In the genomic region with DNA sequence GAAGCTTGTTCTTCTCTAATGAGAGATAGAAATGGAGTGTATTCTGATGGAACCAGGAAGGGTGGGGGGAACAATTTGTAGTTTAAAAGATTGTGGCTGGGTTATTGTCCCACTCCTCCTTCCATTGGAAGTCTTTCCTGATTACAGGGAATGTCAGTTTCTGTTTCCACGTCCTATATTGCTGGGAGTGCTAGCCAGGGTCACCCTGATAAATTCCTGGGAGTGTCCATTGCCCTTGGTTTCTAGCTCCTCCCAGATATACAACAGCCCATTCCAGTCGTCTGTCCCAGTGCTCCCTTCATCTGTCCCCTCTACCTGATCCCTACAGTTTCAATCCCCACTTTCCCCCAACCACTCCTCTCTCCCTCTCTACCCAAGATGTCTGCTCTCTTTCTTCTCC, we compare ENCODE assay signal across 21 mouse cellular contexts. TPM values are rescaled to one million over a fixed set of nuclear protein-coding genes. Genes with fewer than 3 reads are reported as not detected.
DNase-seq lines count a peak whose midpoint lies in the region; ATAC-seq and TF ChIP-seq lines count a peak whose summit lies in the region.
"Had no signal": no experiment of that assay in that cellular context is flagged by ENCODE, and none has a peak within 500 bp of the region (broad histone marks: within the 10 kb centered on the region; RNA-seq: fewer than 3 reads in every experiment).

No protein-coding gene starts in this region.

- peak; percentile 56 for ATAC-seq in intestine, embryonic 15.5 days
- ATAC-seq in intestine, postnatal 0 days: no peak; the same call in 1 of the 2 replicates
- peak; percentile 64 for ATAC-seq in intestine, embryonic 16.5 days
- no peak for ATAC-seq in kidney, embryonic 16.5 days (ENCODE audit: low FRiP score, low TSS enrichment)
- ATAC-seq: activated CD4-positive, CD25-positive, alpha-beta regulatory T cell, adult 4 months; CD4-positive, CD25-positive, alpha-beta regulatory T cell, adult 4 months; Patski had no signal

- 42% methylated on average over 2 of the region's 2 CpGs for WGBS in intestine, embryonic 15.5 days
- WGBS in intestine, postnatal 0 days: 18% methylated on average over 2 of the region's 2 CpGs
- 45% methylated on average over 2 of the region's 2 CpGs for WGBS in intestine, embryonic 16.5 days
- WGBS in small intestine, adult 2 months: 25% methylated on average over 2 of the region's 2 CpGs
- 39% methylated on average over 2 of the region's 2 CpGs for WGBS in kidney, embryonic 16.5 days

- TF ChIP-seq CTCF in intestine, postnatal 0 days (IDR thresholded peaks at IDR 0.05; ENCODE audit: low read depth): no peak
- TF ChIP-seq CTCF in small intestine, adult 2 months (IDR thresholded peaks at IDR 0.05; ENCODE audit: extremely low read depth, insufficient read length, insufficient replicate concordance, low read depth, low read length): no peak

- no peak overlapping the region for H3K4me2 ChIP-seq in intestine, embryonic 15.5 days (replicated peaks)
- no peak overlapping the region for H3K4me2 ChIP-seq in intestine, postnatal 0 days (replicated peaks; ENCODE audit: low read depth)
- no peak overlapping the region for H3K4me2 ChIP-seq in intestine, embryonic 16.5 days (ENCODE audit: low read depth, low read length)
- no peak overlapping the region for H3K4me2 ChIP-seq in kidney, embryonic 16.5 days (replicated peaks; ENCODE audit: low read depth, low read length)

- H3K36me3 ChIP-seq in intestine, embryonic 15.5 days: no peaks in the 10 kb centered on the region
- no peaks in the 10 kb centered on the region for H3K36me3 ChIP-seq in intestine, postnatal 0 days (ENCODE audit: control insufficient read depth, insufficient read depth)
- no peaks in the 10 kb centered on the region for H3K36me3 ChIP-seq in intestine, embryonic 16.5 days (ENCODE audit: control insufficient read depth, insufficient read depth, low read length)
- H3K36me3 ChIP-seq in small intestine, adult 2 months (ENCODE audit: control insufficient read depth, insufficient read depth, low read length): no peaks in the 10 kb centered on the region
- H3K36me3 ChIP-seq in kidney, embryonic 16.5 days (ENCODE audit: insufficient read depth, low read length): no peaks in the 10 kb centered on the region
- H3K36me3 ChIP-seq: G1E had no signal

- no peak for DNase-seq in right cerebral cortex, adult 18-20 months
- DNase-seq: adrenal gland, adult 2 months; adrenal gland, adult 8-10 months; adrenal gland, postnatal 10 days; adrenal gland, postnatal 14 days; adrenal gland, postnatal 25 days; adrenal gland, postnatal 36 days; B cell, adult 2 months; cerebellum, adult 11 months; cerebellum, adult 11-12 months; cerebellum, adult 18-20 months had no signal

- H3K4me1 ChIP-seq in intestine, embryonic 15.5 days (replicated peaks): no peaks in the 10 kb centered on the region
- H3K4me1 ChIP-seq in intestine, postnatal 0 days (replicated peaks; ENCODE audit: control insufficient read depth, insufficient read depth, low read length): no peaks in the 10 kb centered on the region
- H3K4me1 ChIP-seq in intestine, embryonic 16.5 days (ENCODE audit: control insufficient read depth, insufficient read depth, low read length): 0 out of 2 replicates have a peak, but pooled peaks cover under 1% of the 10 kb centered on the region
- peaks cover 16% of the 10 kb centered on the region; the same call in 1 of the 2 replicates for H3K4me1 ChIP-seq in small intestine, adult 2 months (ENCODE audit: control insufficient read depth, insufficient read depth, insufficient read length, low read length)
- H3K4me1 ChIP-seq in kidney, embryonic 16.5 days (ENCODE audit: insufficient read depth, low read length): no peaks in the 10 kb centered on the region

- no peak for TF ChIP-seq POLR2A in small intestine, adult 2 months (IDR thresholded peaks at IDR 0.05; ENCODE audit: low read depth, low read length)

- no peak overlapping the region for H3K4me3 ChIP-seq in intestine, embryonic 15.5 days (replicated peaks)
- H3K4me3 ChIP-seq in intestine, postnatal 0 days (ENCODE audit: low read depth, low read length): no peak overlapping the region
- no peak overlapping the region for H3K4me3 ChIP-seq in intestine, embryonic 16.5 days (ENCODE audit: low read length)
- no peak overlapping the region for H3K4me3 ChIP-seq in small intestine, adult 2 months (ENCODE audit: low read depth, low read length)
- no peak overlapping the region for H3K4me3 ChIP-seq in kidney, embryonic 16.5 days (ENCODE audit: low read length)

- H3K9me3 ChIP-seq in intestine, embryonic 15.5 days: no peaks in the 10 kb centered on the region
- no peaks in the 10 kb centered on the region for H3K9me3 ChIP-seq in intestine, postnatal 0 days (ENCODE audit: control insufficient read depth)
- peaks cover 4% of the 10 kb centered on the region; the same call in 1 of the 2 replicates for H3K9me3 ChIP-seq in intestine, embryonic 16.5 days (ENCODE audit: control insufficient read depth, low read length)
- peaks cover 7% of the 10 kb centered on the region; the same call in 1 of the 2 replicates for H3K9me3 ChIP-seq in kidney, embryonic 16.5 days (ENCODE audit: low read length)

- H3K27me3 ChIP-seq in intestine, embryonic 15.5 days (replicated peaks): no peaks in the 10 kb centered on the region
- no peaks in the 10 kb centered on the region for H3K27me3 ChIP-seq in intestine, postnatal 0 days (replicated peaks; ENCODE audit: control insufficient read depth, insufficient read depth, low read length)
- H3K27me3 ChIP-seq in intestine, embryonic 16.5 days (replicated peaks; ENCODE audit: control insufficient read depth, insufficient read depth, low read length): no peaks in the 10 kb centered on the region
- H3K27me3 ChIP-seq in small intestine, adult 2 months (ENCODE audit: control insufficient read depth, insufficient read depth, low read length): no peaks in the 10 kb centered on the region
- no peaks in the 10 kb centered on the region for H3K27me3 ChIP-seq in kidney, embryonic 16.5 days (ENCODE audit: insufficient read depth, low read length)
- H3K27me3 ChIP-seq: CH12.LX, Patski had no signal

- H3K9ac ChIP-seq in intestine, embryonic 15.5 days: no peak overlapping the region
- no peak overlapping the region for H3K9ac ChIP-seq in intestine, postnatal 0 days (ENCODE audit: low read depth, low read length)
- H3K9ac ChIP-seq in intestine, embryonic 16.5 days (ENCODE audit: low read depth, low read length): no peak overlapping the region
- H3K9ac ChIP-seq in kidney, embryonic 16.5 days (replicated peaks; ENCODE audit: low read length): no peak overlapping the region

- H3K27ac ChIP-seq in intestine, embryonic 15.5 days: no peak overlapping the region
- no peak overlapping the region for H3K27ac ChIP-seq in intestine, postnatal 0 days (ENCODE audit: low read depth, low read length)
- H3K27ac ChIP-seq in intestine, embryonic 16.5 days (ENCODE audit: low read length): no peak overlapping the region
- 0 out of 2 replicates have a peak overlapping the region, but pooled peaks have one; percentile 33 for H3K27ac ChIP-seq in small intestine, adult 2 months (ENCODE audit: insufficient read depth, low read depth, low read length)
- H3K27ac ChIP-seq in kidney, embryonic 16.5 days (ENCODE audit: low read length): no peak overlapping the region

RNA-seq across cellular contexts. Expression of gene Slc7a1, which starts 21.6 kb away (rescaled TPM):
- 26.5 and 28.8 TPM in 2 replicates for polyA plus RNA-seq in intestine, embryonic 15.5 days (2015; fragmentation: Nextera tagmentation; extraction: Ambion mirVana)
- polyA plus RNA-seq in intestine, postnatal 0 days (2015; fragmentation: Nextera tagmentation; extraction: Ambion mirVana): 10.8 and 11.7 TPM in 2 replicates
- 20.0 and 22.5 TPM in 2 replicates for polyA plus RNA-seq in intestine, embryonic 16.5 days (2015; fragmentation: Nextera tagmentation; extraction: Ambion mirVana)
- polyA plus RNA-seq in small intestine, adult 2 months (2012; rRNA removed): 6.3 and 7.4 TPM in 2 replicates
- 16.7 and 19.0 TPM in 2 replicates for polyA plus RNA-seq in kidney, embryonic 16.5 days (2015; fragmentation: Nextera tagmentation; extraction: Ambion mirVana)

Comparison
In these comparisons a context has a peak if more than half of its experiments do, and no peak if none do; other contexts are left out.
1. ATAC-seq: peak in intestine, embryonic 15.5 days (single experiment) and intestine, embryonic 16.5 days (single experiment); none in intestine, postnatal 0 days (single experiment) and kidney, embryonic 16.5 days (single experiment).